Mouse (Mus musculus): Measurements from ENCODE around the gene Fbxo7. TPM values are rescaled to one million over a fixed set of nuclear protein-coding genes. Genes with fewer than 3 reads are reported as not detected.

The Fbxo7 gene
- polyA plus RNA-seq, 1 experiment from 2014 or later = 33.3 TPM

- Histone ChIP-seq H3K4me1 (ENCODE audit: control insufficient read depth, insufficient read depth, low read length) (no peaks in the 10 kb centered on the region), H3K4me2 (replicated peaks; ENCODE audit: low read depth, low read length) (no peak overlapping the region), H3K9ac (ENCODE audit: low read depth, low read length) (no peak overlapping the region), H3K36me3 (ENCODE audit: control insufficient read depth, insufficient read depth, low read length) (peaks cover 8% of the 10 kb centered on the region), H3K27me3 (ENCODE audit: control insufficient read depth, insufficient read depth, low read length) (no peaks in the 10 kb centered on the region), H3K4me3 (ENCODE audit: low read length) (no peak overlapping the region), H3K27ac (ENCODE audit: low read depth, low read length) (no peak overlapping the region), H3K9me3 (ENCODE audit: control insufficient read depth, low read length) (peaks cover 5% of the 10 kb centered on the region; the same call in 1 of the 2 replicates)
- WGBS = 36% methylated on average over 2 of the region's 2 CpGs
- ATAC-seq (ENCODE audit: low FRiP score, low TSS enrichment) = no peak
Observed at GRCm38 (mm10) chr10:86050522-86050921, 28.8 kb downstream of the Fbxo7 start.

GRCm38 (mm10) chr10:86052818-86053522 is 31.2 kb downstream of the Fbxo7 start:
- no peak for ATAC-seq (ENCODE audit: low FRiP score, low TSS enrichment)
- Histone ChIP-seq H3K4me2 (replicated peaks; ENCODE audit: low read depth, low read length) (no peak overlapping the region), H3K27ac (ENCODE audit: low read depth, low read length) (no peak overlapping the region), H3K9ac (ENCODE audit: low read depth, low read length) (no peak overlapping the region; the same call in 1 of the 2 replicates), H3K4me1 (ENCODE audit: control insufficient read depth, insufficient read depth, low read length) (no peaks in the 10 kb centered on the region), H3K9me3 (ENCODE audit: control insufficient read depth, low read length) (peaks cover 5% of the 10 kb centered on the region; the same call in 1 of the 2 replicates), H3K27me3 (ENCODE audit: control insufficient read depth, insufficient read depth, low read length) (no peaks in the 10 kb centered on the region), H3K36me3 (ENCODE audit: control insufficient read depth, insufficient read depth, low read length) (peaks cover 7% of the 10 kb centered on the region; the same call in 1 of the 2 replicates), H3K4me3 (ENCODE audit: low read length) (no peak overlapping the region)
- WGBS = 70% methylated on average over 10 of the region's 10 CpGs

GRCm38 (mm10) chr10:86056297-86056903 is 34.6 kb downstream of the Fbxo7 start:
- Histone ChIP-seq H3K27ac (ENCODE audit: low read depth, low read length) (no peak overlapping the region), H3K4me2 (replicated peaks; ENCODE audit: low read depth, low read length) (no peak overlapping the region), H3K4me3 (ENCODE audit: low read length) (no peak overlapping the region), H3K9me3 (ENCODE audit: control insufficient read depth, low read length) (no peaks in the 10 kb centered on the region), H3K9ac (ENCODE audit: low read depth, low read length) (no peak overlapping the region), H3K4me1 (ENCODE audit: control insufficient read depth, insufficient read depth, low read length) (no peaks in the 10 kb centered on the region), H3K36me3 (ENCODE audit: control insufficient read depth, insufficient read depth, low read length) (0 out of 2 replicates have a peak, but pooled peaks cover 3% of the 10 kb centered on the region), H3K27me3 (ENCODE audit: control insufficient read depth, insufficient read depth, low read length) (no peaks in the 10 kb centered on the region)
- 87% methylated on average over 8 of the region's 8 CpGs for WGBS
- no peak for ATAC-seq (ENCODE audit: low FRiP score, low TSS enrichment)

- Histone ChIP-seq H3K4me3 (ENCODE audit: low read length) (no peak overlapping the region), H3K27ac (ENCODE audit: low read depth, low read length) (no peak overlapping the region), H3K9ac (ENCODE audit: low read depth, low read length) (no peak overlapping the region), H3K4me1 (ENCODE audit: control insufficient read depth, insufficient read depth, low read length) (no peaks in the 10 kb centered on the region), H3K4me2 (replicated peaks; ENCODE audit: low read depth, low read length) (no peak overlapping the region), H3K9me3 (ENCODE audit: control insufficient read depth, low read length) (peaks cover 5% of the 10 kb centered on the region), H3K27me3 (ENCODE audit: control insufficient read depth, insufficient read depth, low read length) (no peaks in the 10 kb centered on the region), H3K36me3 (ENCODE audit: control insufficient read depth, insufficient read depth, low read length) (0 out of 2 replicates have a peak, but pooled peaks cover 3% of the 10 kb centered on the region)
- ATAC-seq (ENCODE audit: low FRiP score, low TSS enrichment) = no peak
- 87% methylated on average over 11 of the region's 11 CpGs for WGBS
Observed at GRCm38 (mm10) chr10:86057286-86057685, 35.5 kb downstream of the Fbxo7 start.

- Histone ChIP-seq H3K4me3 (ENCODE audit: low read length) (no peak overlapping the region), H3K4me1 (ENCODE audit: control insufficient read depth, insufficient read depth, low read length) (no peaks in the 10 kb centered on the region), H3K9ac (ENCODE audit: low read depth, low read length) (no peak overlapping the region), H3K9me3 (ENCODE audit: control insufficient read depth, low read length) (peaks cover 5% of the 10 kb centered on the region), H3K36me3 (ENCODE audit: control insufficient read depth, insufficient read depth, low read length) (0 out of 2 replicates have a peak, but pooled peaks cover 3% of the 10 kb centered on the region), H3K27ac (ENCODE audit: low read depth, low read length) (no peak overlapping the region), H3K27me3 (ENCODE audit: control insufficient read depth, insufficient read depth, low read length) (no peaks in the 10 kb centered on the region), H3K4me2 (replicated peaks; ENCODE audit: low read depth, low read length) (no peak overlapping the region)
- 71% methylated on average over 2 of the region's 2 CpGs for WGBS
- ATAC-seq (ENCODE audit: low FRiP score, low TSS enrichment) = no peak
Observed at GRCm38 (mm10) chr10:86057712-86058111, 35.9 kb downstream of the Fbxo7 start.

- ATAC-seq (ENCODE audit: low FRiP score, low TSS enrichment) = no peak
Observed at GRCm38 (mm10) chr10:86060267-86060666, 38.5 kb downstream of the Fbxo7 start.

GRCm38 (mm10) chr10:86062261-86063017 is 40.7 kb downstream of the Fbxo7 start:
- WGBS = 64% methylated on average over 5 of the region's 5 CpGs
- H3K27me3 ChIP-seq (ENCODE audit: control insufficient read depth, insufficient read depth, low read length) = no peaks in the 10 kb centered on the region
- no peak overlapping the region for H3K4me3 ChIP-seq (ENCODE audit: low read length)
- H3K4me1 ChIP-seq (ENCODE audit: control insufficient read depth, insufficient read depth, low read length) = peaks cover 3% of the 10 kb centered on the region; the same call in 1 of the 2 replicates
- peaks cover 5% of the 10 kb centered on the region for H3K9me3 ChIP-seq (ENCODE audit: control insufficient read depth, low read length)
- no peak overlapping the region for H3K27ac ChIP-seq (ENCODE audit: low read depth, low read length)
- H3K9ac ChIP-seq (ENCODE audit: low read depth, low read length) = no peak overlapping the region
- no peak overlapping the region for H3K4me2 ChIP-seq (replicated peaks; ENCODE audit: low read depth, low read length)
- ATAC-seq (ENCODE audit: low FRiP score, low TSS enrichment) = no peak
- no peaks in the 10 kb centered on the region for H3K36me3 ChIP-seq (ENCODE audit: control insufficient read depth, insufficient read depth, low read length)

More at GRCm38 (mm10) chr10:86060267-86060666, 38.5 kb downstream of the Fbxo7 start:
- H3K4me1 ChIP-seq (ENCODE audit: control insufficient read depth, insufficient read depth, low read length) = peaks cover 3% of the 10 kb centered on the region; the same call in 1 of the 2 replicates
- WGBS = 49% methylated on average over 3 of the region's 3 CpGs
- H3K4me2 ChIP-seq (replicated peaks; ENCODE audit: low read depth, low read length) = no peak overlapping the region
- H3K4me3 ChIP-seq (ENCODE audit: low read length) = no peak overlapping the region
- H3K9ac ChIP-seq (ENCODE audit: low read depth, low read length) = no peak overlapping the region
- 0 out of 2 replicates have a peak, but pooled peaks cover 3% of the 10 kb centered on the region for H3K36me3 ChIP-seq (ENCODE audit: control insufficient read depth, insufficient read depth, low read length)
- H3K9me3 ChIP-seq (ENCODE audit: control insufficient read depth, low read length) = peaks cover 5% of the 10 kb centered on the region
- H3K27me3 ChIP-seq (ENCODE audit: control insufficient read depth, insufficient read depth, low read length) = no peaks in the 10 kb centered on the region
- no peak overlapping the region for H3K27ac ChIP-seq (ENCODE audit: low read depth, low read length)

- Histone ChIP-seq H3K4me2 (replicated peaks; ENCODE audit: low read depth, low read length) (no peak overlapping the region), H3K27ac (ENCODE audit: low read depth, low read length) (no peak overlapping the region), H3K4me1 (ENCODE audit: control insufficient read depth, insufficient read depth, low read length) (peaks cover 3% of the 10 kb centered on the region; the same call in 1 of the 2 replicates), H3K27me3 (ENCODE audit: control insufficient read depth, insufficient read depth, low read length) (no peaks in the 10 kb centered on the region), H3K9me3 (ENCODE audit: control insufficient read depth, low read length) (peaks cover 5% of the 10 kb centered on the region), H3K9ac (ENCODE audit: low read depth, low read length) (no peak overlapping the region), H3K4me3 (ENCODE audit: low read length) (no peak overlapping the region), H3K36me3 (ENCODE audit: control insufficient read depth, insufficient read depth, low read length) (no peaks in the 10 kb centered on the region)
- WGBS = 95% methylated on average over 8 of the region's 8 CpGs
- ATAC-seq (ENCODE audit: low FRiP score, low TSS enrichment) = no peak
Observed at GRCm38 (mm10) chr10:86063018-86063384, 41.2 kb downstream of the Fbxo7 start.
